Mouse (Mus musculus) ES-CJ7 (cell line): ENCODE data around the gene Ublcp1.

Experiments
- DNase-seq: peaks from one replicate; pipeline ENCODE4 v3.0.0; 2011; ENCODE audit warnings: low read depth, low spot score

The Ublcp1 gene

DNA sequence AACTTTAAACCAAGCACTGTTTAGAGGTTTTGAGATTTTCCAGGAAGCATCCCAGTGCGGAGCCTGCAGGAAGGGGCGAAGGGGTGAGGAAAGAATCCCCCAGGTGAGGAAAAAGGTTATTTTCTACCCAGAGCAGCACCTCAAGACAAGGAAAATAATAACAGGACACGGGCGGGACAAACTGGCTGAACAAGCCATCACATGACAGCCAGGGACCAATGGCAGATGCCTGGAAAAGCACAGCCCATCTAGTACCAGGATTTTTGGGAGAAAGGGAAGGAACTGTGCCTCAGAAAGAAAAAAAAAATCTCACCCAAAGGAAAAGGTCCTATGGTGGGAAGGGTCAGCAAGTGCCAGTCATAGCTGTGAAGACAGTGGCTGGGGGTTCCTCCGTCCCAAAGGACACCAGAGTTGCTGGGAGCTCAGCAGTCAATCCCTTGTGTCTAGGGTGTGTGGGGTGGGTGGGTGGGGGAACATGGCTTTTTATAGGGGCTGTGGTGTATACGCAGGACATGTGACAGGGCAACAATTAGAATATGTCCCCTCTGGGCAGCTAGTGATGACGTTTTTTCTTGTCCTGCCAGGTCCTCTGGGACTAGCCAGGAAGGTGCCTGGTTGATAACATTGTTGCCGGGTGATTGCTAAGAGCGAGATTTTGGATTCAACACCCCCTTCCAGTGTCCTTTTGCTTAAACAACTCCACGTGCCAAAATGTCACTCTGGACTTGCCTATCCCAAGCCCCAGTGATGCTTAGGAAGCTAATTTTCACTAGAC, 47.8 kb downstream of the Ublcp1 start:
- DNase-seq, result no peak

DNA sequence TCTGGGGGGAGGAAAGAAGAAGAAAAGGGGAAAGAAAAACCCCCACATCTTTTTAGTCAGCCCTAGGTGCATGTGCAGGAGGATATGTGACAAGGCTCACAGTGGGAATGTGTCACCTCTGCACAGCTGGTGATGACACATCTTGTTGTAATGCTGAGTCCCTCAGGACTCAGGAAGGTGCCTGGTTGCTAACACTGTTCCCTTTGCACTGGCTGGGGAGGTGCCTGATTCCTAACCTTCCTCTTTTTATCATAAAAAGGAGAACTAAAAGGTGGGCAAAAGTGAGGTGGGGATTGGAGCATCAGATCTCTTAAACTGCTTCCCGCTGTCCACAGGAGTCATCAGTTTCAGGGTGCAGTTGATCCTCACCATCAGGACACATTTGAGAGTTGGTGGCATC, 52.9 kb downstream of the Ublcp1 start:
- no peak for DNase-seq

DNA sequence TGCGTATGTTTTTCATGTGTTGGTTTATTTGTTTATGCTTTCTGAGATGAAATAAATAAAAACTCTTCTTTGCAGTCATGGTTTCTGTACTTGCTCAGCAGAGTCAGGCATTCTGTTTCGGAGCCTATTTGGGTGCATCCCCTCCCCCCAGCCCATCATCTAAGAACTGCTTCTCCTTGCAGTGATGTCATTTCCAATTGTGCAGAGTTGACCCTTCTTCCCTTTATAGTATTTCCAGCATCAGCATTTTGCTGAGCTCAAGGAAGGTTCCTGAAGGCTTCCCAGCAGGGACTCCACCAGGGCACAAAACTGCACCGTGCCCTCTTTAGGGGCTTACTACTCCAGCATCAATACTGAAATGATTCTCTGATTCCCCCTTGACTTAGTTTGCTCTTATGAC, 55.7 kb downstream of the Ublcp1 start:
- DNase-seq, result no peak

DNA sequence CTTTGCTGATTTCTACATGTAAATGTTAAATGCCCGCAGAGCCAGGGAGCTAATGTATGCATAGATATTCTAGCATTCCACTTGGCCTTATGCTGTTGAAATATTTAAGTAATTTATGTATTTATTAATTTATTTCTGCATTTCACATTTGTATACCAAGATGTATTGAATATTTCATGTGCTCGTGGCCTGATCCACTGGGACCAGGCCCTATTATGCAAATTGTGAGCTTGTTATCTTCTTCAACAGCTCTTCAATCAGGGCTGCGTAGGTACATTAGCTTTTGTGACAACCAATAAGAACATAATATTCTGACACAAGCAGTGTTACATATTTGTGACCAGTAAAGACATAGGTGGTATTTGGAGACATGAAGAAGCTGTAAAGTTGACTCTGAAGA, 56.9 kb downstream of the Ublcp1 start:
- no peak for DNase-seq

DNA sequence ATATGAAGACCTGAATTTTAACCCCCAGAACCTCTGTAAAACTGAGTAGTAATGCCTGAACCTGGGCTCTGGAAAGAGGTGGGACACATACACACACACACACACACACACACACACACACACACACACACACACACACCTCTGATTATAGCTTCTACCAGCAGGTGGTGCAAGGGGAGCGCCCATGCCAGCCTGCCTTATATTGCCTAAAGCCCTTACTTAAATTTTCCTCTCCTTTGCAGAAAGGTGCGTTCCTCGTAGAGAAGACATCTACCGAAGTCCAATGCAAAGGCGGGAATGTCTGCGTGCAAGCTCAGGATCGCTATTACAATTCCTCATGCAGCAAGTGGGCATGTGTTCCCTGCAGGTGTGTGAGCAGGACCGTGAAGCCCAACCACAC, 58.0 kb downstream of the Ublcp1 start:
- DNase-seq, result no peak

DNA sequence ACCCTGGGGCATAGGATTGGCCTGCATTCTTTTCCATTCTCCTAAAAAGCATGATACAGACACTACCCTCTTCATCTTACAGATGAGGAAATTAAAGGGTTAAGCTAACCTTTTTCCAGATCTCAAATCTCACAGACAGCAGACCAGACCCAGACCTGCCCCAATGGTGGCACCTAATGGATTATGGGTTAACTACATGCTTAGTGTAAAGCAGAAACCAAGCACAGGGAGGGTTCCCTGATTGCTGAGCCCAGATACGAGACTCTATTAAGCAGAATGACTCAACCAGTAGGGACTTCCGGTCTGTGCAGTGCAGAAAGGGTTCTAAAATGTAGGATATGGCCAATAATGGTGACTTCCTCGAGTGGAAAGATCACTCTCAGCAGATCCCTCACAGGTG, 59.9 kb downstream of the Ublcp1 start:
- no peak for DNase-seq

DNA sequence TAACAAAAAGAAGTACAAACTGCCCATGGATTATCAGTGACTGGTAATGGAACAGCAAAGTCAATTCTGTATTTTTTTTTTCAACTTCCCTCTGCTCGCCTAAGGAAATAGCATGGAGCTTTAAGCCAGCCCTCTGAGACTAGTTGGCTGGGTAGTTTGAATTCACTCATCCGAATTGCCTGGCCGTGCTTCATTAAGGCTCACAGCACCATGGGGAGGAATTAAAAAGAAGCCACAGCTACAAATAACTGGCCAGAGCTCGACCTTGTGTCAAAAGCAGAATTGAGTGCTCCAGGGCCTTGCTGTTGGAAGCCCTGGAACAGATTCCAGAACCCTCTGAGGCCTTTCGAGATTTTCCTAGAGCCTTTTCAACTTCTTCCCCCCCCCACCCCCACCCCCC, 61.7 kb downstream of the Ublcp1 start:
- DNase-seq, result no peak

DNA sequence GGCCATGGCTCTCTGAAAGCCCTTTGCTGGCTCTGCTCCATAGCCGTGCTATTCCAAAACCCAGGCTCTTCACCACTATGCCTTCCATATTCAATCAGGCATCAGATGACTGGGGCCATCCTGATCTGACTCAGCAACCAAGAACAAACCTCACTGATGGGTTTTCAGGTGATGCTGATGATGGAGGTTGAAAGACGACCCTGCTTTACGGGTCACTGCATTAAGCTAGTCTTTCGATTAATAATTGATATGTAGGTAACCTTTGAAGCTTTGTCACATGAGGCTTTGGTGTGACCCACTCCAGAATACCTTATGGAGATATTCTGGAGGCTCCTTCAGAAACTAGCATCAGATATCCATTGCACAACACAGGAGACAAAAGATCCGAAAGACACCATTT, 63.8 kb downstream of the Ublcp1 start:
- no peak for DNase-seq

DNA sequence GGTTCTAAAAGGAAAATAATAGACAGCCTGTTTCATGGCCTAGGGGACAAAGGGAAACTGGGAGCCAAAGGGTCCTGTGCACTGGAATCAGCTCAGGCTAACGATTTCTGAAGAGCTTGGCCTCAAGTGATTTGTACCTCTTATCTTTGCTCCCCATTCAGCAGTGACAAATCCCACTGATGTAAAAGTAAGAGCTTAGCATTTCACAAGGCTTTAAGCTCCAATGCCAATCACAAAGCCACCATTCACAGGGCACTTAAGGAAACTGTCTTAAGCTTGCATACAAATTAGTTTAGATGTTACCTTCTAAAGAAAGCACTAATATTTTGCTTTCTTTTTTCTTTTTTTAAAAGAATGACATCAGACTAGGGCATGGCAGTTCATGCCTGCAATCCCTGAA, 64.3 kb downstream of the Ublcp1 start:
- no peak for DNase-seq

DNA sequence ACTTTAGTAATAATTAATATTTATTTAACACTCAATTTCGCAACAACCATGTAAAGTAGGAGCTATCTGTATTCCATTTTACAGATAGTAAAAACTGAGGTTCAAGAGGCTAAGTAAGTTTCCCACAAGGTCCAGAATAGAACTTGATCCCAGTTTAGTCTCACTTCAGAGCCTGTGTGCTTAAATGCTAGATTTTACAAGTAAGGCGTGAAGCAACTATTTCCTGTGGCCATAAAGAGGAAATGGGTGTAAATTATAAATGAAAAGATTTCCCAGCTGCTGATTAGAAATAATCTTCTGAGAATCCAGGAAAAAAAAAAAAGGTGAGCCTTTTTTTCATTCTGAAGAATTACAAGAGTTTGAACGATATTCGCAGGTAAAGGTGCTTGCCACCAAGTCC, 65.2 kb downstream of the Ublcp1 start:
- DNase-seq, result no peak
